Mouse (Mus musculus): ENCODE results near the gene Acadvl. TPM values are rescaled to one million over a fixed set of nuclear protein-coding genes. Genes with fewer than 3 reads are reported as not detected.

Gene Acadvl
- 89.9 and 91.3 TPM in 2 replicates for polyA plus RNA-seq (2016; fragmentation: Nextera tagmentation; extraction: Ambion mirVana)

GRCm38 (mm10) chr11:70014880-70015558 lies at the start of gene Acadvl:
Gene Acadvl (minus strand): TSS chr11:70015411.
- peaks cover 40% of the 10 kb centered on the region for H3K36me3 ChIP-seq
- H3K4me3 ChIP-seq = peak within 1 kb of the TSS; percentile 68
- ATAC-seq = peak; percentile 91
- H3K9ac ChIP-seq = peak within 1 kb of the TSS; percentile 82
- H3K4me2 ChIP-seq = peak within 1 kb of the TSS; percentile 84
- H3K4me1 ChIP-seq = peaks cover 52% of the 10 kb centered on the region
- no peaks in the 10 kb centered on the region for H3K27me3 ChIP-seq (replicated peaks)
- peak within 1 kb of the TSS; percentile 78 for H3K27ac ChIP-seq
- WGBS (ENCODE audit: insufficient replicate concordance) = under 1% methylated on average over 35 of the region's 35 CpGs
- H3K9me3 ChIP-seq (replicated peaks) = no peaks in the 10 kb centered on the region

GRCm38 (mm10) chr11:70063053-70063452 lies 47.8 kb upstream of the Acadvl start:
- H3K4me3 ChIP-seq = no peak overlapping the region
- H3K9ac ChIP-seq = no peak overlapping the region
- no peak overlapping the region for H3K4me2 ChIP-seq
- WGBS (ENCODE audit: insufficient replicate concordance) = 50% methylated on average over 3 of the region's 3 CpGs
- H3K27me3 ChIP-seq (replicated peaks) = no peaks in the 10 kb centered on the region
- H3K9me3 ChIP-seq (replicated peaks) = no peaks in the 10 kb centered on the region; the same call in 1 of the 2 replicates
- no peaks in the 10 kb centered on the region for H3K36me3 ChIP-seq
- no peak for ATAC-seq
- H3K27ac ChIP-seq = no peak overlapping the region
- no peaks in the 10 kb centered on the region for H3K4me1 ChIP-seq

- H3K4me2 ChIP-seq = no peak overlapping the region
- H3K36me3 ChIP-seq = no peaks in the 10 kb centered on the region
- peaks cover 9% of the 10 kb centered on the region for H3K4me1 ChIP-seq
- no peak overlapping the region for H3K27ac ChIP-seq
- H3K4me3 ChIP-seq = no peak overlapping the region
- ATAC-seq = no peak
- H3K9me3 ChIP-seq (replicated peaks) = no peaks in the 10 kb centered on the region; the same call in 1 of the 2 replicates
- H3K9ac ChIP-seq = no peak overlapping the region
- peaks cover 15% of the 10 kb centered on the region for H3K27me3 ChIP-seq (replicated peaks)
- 44% methylated on average over 6 of the region's 6 CpGs for WGBS (ENCODE audit: insufficient replicate concordance)
These were observed 44.7 kb upstream of the Acadvl start for GRCm38 (mm10) chr11:70059930-70060329.

GRCm38 (mm10) chr11:70057805-70058204 lies 42.6 kb upstream of the Acadvl start:
- H3K4me3 ChIP-seq = no peak overlapping the region
- H3K4me2 ChIP-seq = no peak overlapping the region
- H3K9me3 ChIP-seq (replicated peaks) = no peaks in the 10 kb centered on the region; the same call in 1 of the 2 replicates
- H3K27ac ChIP-seq = no peak overlapping the region
- no peak for ATAC-seq
- peaks cover 15% of the 10 kb centered on the region for H3K27me3 ChIP-seq (replicated peaks)
- no peak overlapping the region for H3K9ac ChIP-seq
- peaks cover 9% of the 10 kb centered on the region for H3K4me1 ChIP-seq
- 83% methylated on average over 9 of the region's 9 CpGs for WGBS (ENCODE audit: insufficient replicate concordance)
- H3K36me3 ChIP-seq = no peaks in the 10 kb centered on the region

- no peak overlapping the region for H3K9ac ChIP-seq
- H3K4me1 ChIP-seq = peaks cover 9% of the 10 kb centered on the region
- H3K4me2 ChIP-seq = peak overlapping the region; percentile 20
- no peaks in the 10 kb centered on the region for H3K36me3 ChIP-seq
- H3K27ac ChIP-seq = no peak overlapping the region
- peak; percentile 60 for ATAC-seq
- H3K4me3 ChIP-seq = no peak overlapping the region
- whole genome bisulfite sequencing (ENCODE audit: insufficient replicate concordance) = 26% methylated on average over 18 of the region's 18 CpGs
- H3K9me3 ChIP-seq (replicated peaks) = no peaks in the 10 kb centered on the region
- peaks cover 19% of the 10 kb centered on the region for H3K27me3 ChIP-seq (replicated peaks)
These were observed 40.5 kb upstream of the Acadvl start for GRCm38 (mm10) chr11:70055618-70056214.

GRCm38 (mm10) chr11:70053898-70054570 lies 38.8 kb upstream of the Acadvl start, which contains the start of gene Asgr1:
Gene Asgr1 (plus strand): TSS chr11:70054085.
- Histone ChIP-seq H3K4me2 (no peak within 1 kb of the TSS), H3K4me1 (peaks cover 9% of the 10 kb centered on the region), H3K4me3 (no peak within 1 kb of the TSS), H3K9ac (no peak within 1 kb of the TSS), H3K27me3 (replicated peaks) (peaks cover 19% of the 10 kb centered on the region), H3K36me3 (no peaks in the 10 kb centered on the region), H3K27ac (no peak within 1 kb of the TSS), H3K9me3 (replicated peaks) (no peaks in the 10 kb centered on the region)
- 70% methylated on average over 10 of the region's 10 CpGs for whole genome bisulfite sequencing (ENCODE audit: insufficient replicate concordance)
- ATAC-seq = peak; percentile 43

- WGBS (ENCODE audit: insufficient replicate concordance) = 59% methylated on average over 7 of the region's 7 CpGs
- no peak for ATAC-seq
- no peak overlapping the region for H3K4me3 ChIP-seq
- no peak overlapping the region for H3K4me2 ChIP-seq
- peaks cover 9% of the 10 kb centered on the region for H3K4me1 ChIP-seq
- H3K9me3 ChIP-seq (replicated peaks) = no peaks in the 10 kb centered on the region
- H3K27me3 ChIP-seq (replicated peaks) = peaks cover 19% of the 10 kb centered on the region
- H3K36me3 ChIP-seq = no peaks in the 10 kb centered on the region
- H3K27ac ChIP-seq = no peak overlapping the region
- no peak overlapping the region for H3K9ac ChIP-seq
These were observed 37.9 kb upstream of the Acadvl start for GRCm38 (mm10) chr11:70053156-70053555.

GRCm38 (mm10) chr11:70049816-70050215 lies 34.6 kb upstream of the Acadvl start:
- Histone ChIP-seq H3K4me1 (no peaks in the 10 kb centered on the region), H3K9me3 (replicated peaks) (no peaks in the 10 kb centered on the region), H3K36me3 (peaks cover 2% of the 10 kb centered on the region; the same call in 1 of the 2 replicates), H3K4me3 (no peak overlapping the region), H3K27me3 (replicated peaks) (peaks cover 3% of the 10 kb centered on the region; the same call in 1 of the 2 replicates), H3K27ac (no peak overlapping the region), H3K9ac (no peak overlapping the region), H3K4me2 (no peak overlapping the region)
- 50% methylated on average over 10 of the region's 10 CpGs for WGBS (ENCODE audit: insufficient replicate concordance)
- ATAC-seq = no peak

- no peak overlapping the region for H3K9ac ChIP-seq
- H3K4me2 ChIP-seq = no peak overlapping the region
- no peak overlapping the region for H3K27ac ChIP-seq
- ATAC-seq = no peak
- peaks cover 3% of the 10 kb centered on the region; the same call in 1 of the 2 replicates for H3K27me3 ChIP-seq (replicated peaks)
- H3K4me1 ChIP-seq = no peaks in the 10 kb centered on the region
- H3K4me3 ChIP-seq = no peak overlapping the region
- peaks cover 4% of the 10 kb centered on the region; the same call in 1 of the 2 replicates for H3K36me3 ChIP-seq
- WGBS (ENCODE audit: insufficient replicate concordance) = 73% methylated on average over 6 of the region's 6 CpGs
- H3K9me3 ChIP-seq (replicated peaks) = no peaks in the 10 kb centered on the region
These were observed 34.2 kb upstream of the Acadvl start for GRCm38 (mm10) chr11:70049366-70049765.

GRCm38 (mm10) chr11:70045435-70045834 lies 30.2 kb upstream of the Acadvl start:
- no peaks in the 10 kb centered on the region for H3K27me3 ChIP-seq (replicated peaks)
- ATAC-seq = no peak
- no peak overlapping the region for H3K27ac ChIP-seq
- no peaks in the 10 kb centered on the region for H3K9me3 ChIP-seq (replicated peaks)
- no peak overlapping the region for H3K4me2 ChIP-seq
- H3K4me3 ChIP-seq = no peak overlapping the region
- H3K9ac ChIP-seq = no peak overlapping the region; the same call in 1 of the 2 replicates
- H3K36me3 ChIP-seq = peaks cover 21% of the 10 kb centered on the region
- WGBS (ENCODE audit: insufficient replicate concordance) = 60% methylated on average over 9 of the region's 9 CpGs
- H3K4me1 ChIP-seq = peaks cover 1% of the 10 kb centered on the region; the same call in 1 of the 2 replicates

GRCm38 (mm10) chr11:70043665-70044064 lies 28.5 kb upstream of the Acadvl start:
- Histone ChIP-seq H3K9ac (no peak overlapping the region), H3K9me3 (replicated peaks) (no peaks in the 10 kb centered on the region), H3K27ac (no peak overlapping the region), H3K4me3 (no peak overlapping the region), H3K4me1 (peaks cover 4% of the 10 kb centered on the region; the same call in 1 of the 2 replicates), H3K4me2 (no peak overlapping the region), H3K36me3 (peaks cover 27% of the 10 kb centered on the region), H3K27me3 (replicated peaks) (no peaks in the 10 kb centered on the region)
- no peak for ATAC-seq
- WGBS (ENCODE audit: insufficient replicate concordance) = 85% methylated on average over 7 of the region's 7 CpGs

Data from liver, embryonic 12.5 days (tissue).